Mouse (Mus musculus) intestine, embryonic 14.5 days (tissue): ENCODE measurements at regions not wholly inside any gene's neighbourhood (a gene's known extent, or its start where the extent isn't known, plus 50 kb on each side); places are given as distances from the start of the nearest gene placed in this dataset.

Source experiments
- ATAC-seq: fragments of 200-750 bp; cut with Nextera tagmentation; replicated peaks from 2 replicates; pipeline ENCODE4 v1.8.0; 2017; ENCODE audit warnings: low read depth, moderate number of reproducible peaks, moderate TSS enrichment, moderate library complexity; ENCODE audit not compliant: low FRiP score, low TSS enrichment
- DNase-seq: peaks from one replicate; pipeline ENCODE4 v3.0.0-alpha.2; 2018; ENCODE audit warnings: low spot score
- H3K27ac ChIP-seq: fragments of 300-500 bp; sonication (generic); 2 replicates; pipeline ENCODE4 v1.5.1; 2014; ENCODE audit warnings: low read depth, mild to moderate bottlenecking, control low read depth
- H3K27me3 ChIP-seq: fragments of 300-500 bp; sonication (generic); replicated peaks from 2 replicates; pipeline ENCODE4 v1.6.1; 2014; ENCODE audit warnings: low read length, control low read depth; ENCODE audit not compliant: control insufficient read depth, insufficient read depth
- H3K36me3 ChIP-seq: fragments of 300-500 bp; sonication (generic); 2 replicates; pipeline ENCODE4 v1.6.1; 2014; ENCODE audit warnings: low read length, control low read depth; ENCODE audit not compliant: control insufficient read depth, insufficient read depth
- H3K4me1 ChIP-seq: fragments of 300-500 bp; sonication (generic); replicated peaks from 2 replicates; pipeline ENCODE4 v1.6.1; 2014; ENCODE audit warnings: low read length, control low read depth, mixed read lengths; ENCODE audit not compliant: control insufficient read depth, insufficient read depth
- H3K4me2 ChIP-seq: fragments of 300-500 bp; sonication (generic); 2 replicates; pipeline ENCODE4 v1.6.1; 2014; ENCODE audit warnings: low read length
- H3K4me3 ChIP-seq: fragments of 300-500 bp; sonication (generic); 2 replicates; pipeline ENCODE4 v1.5.1; 2014; ENCODE audit warnings: low read depth, low read length, control low read depth, mixed read lengths
- H3K9ac ChIP-seq: fragments of 300-500 bp; sonication (generic); 2 replicates; pipeline ENCODE4 v1.6.1; 2014; ENCODE audit warnings: mild to moderate bottlenecking, low read length
- H3K9me3 ChIP-seq: fragments of 300-500 bp; sonication (generic); 2 replicates; pipeline ENCODE4 v1.6.1; 2016; ENCODE audit warnings: low read length, control low read depth; ENCODE audit not compliant: control insufficient read depth
- WGBS: fragments of 180-500 bp; shearing (Covaris S2); extraction: QIAGEN DNeasy Blood & Tissue Kit; methylation state at CpG from one replicate; pipeline ENCODE4 v1.1.7; 2014; 5-methylcytosine and 5-hydroxymethylcytosine counted together

DNA sequence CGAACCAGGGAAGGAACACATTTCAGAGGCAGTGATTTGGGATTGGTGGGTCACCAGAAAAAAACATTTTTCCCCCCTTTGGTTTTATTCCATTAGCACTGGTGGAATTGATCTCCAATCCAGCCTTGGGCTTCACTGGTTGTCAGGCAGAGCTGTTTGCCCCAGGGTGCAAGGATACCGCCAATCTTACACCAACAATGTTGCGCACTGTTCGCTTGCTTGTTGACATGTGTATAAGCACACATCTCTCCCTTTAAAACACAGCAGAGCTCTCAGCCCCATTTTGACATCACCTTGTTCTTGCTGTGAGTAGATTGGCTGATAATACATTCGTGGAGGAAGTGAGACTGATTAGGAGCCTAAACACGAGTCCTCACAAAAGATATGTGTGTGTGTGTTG, 333.1 kb upstream of the Atp5g3 start:
- no peak overlapping the region for H3K9ac ChIP-seq
- H3K27me3 ChIP-seq: no peaks in the 10 kb centered on the region
- peaks cover 3% of the 10 kb centered on the region; the same call in 1 of the 2 replicates for H3K4me1 ChIP-seq
- no peak overlapping the region for H3K4me3 ChIP-seq
- no peak for ATAC-seq
- H3K27ac ChIP-seq: no peak overlapping the region
- 77% methylated on average over 6 of the region's 6 CpGs for WGBS
- no peaks in the 10 kb centered on the region for H3K9me3 ChIP-seq
- no peak overlapping the region for H3K4me2 ChIP-seq
- no peaks in the 10 kb centered on the region for H3K36me3 ChIP-seq
- no peak for DNase-seq

GRCm38 (mm10) chr2:74243801-74244200, 332.7 kb upstream of the Atp5g3 start:
- no peak overlapping the region for H3K4me2 ChIP-seq
- no peak for DNase-seq

DNA sequence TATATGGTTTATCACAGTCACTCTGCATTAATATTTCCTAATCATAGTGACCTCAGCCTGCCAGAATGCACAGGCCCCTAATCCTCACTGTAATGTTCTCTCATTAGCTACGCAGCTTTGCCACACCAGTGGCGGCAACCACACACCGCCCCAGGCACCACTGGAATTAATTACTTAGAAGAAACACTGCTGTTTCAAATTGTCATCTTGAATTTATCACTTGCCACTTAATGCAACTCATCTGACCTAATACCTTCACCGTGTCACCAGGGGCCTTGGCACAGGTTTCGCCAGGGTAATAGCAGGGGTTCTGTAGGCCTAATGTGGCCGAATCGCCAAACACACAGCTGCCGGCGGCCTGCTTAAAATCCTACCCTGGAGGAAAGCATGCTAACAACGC, 328.5 kb upstream of the Atp5g3 start:
- H3K4me1 ChIP-seq: peaks cover 3% of the 10 kb centered on the region; the same call in 1 of the 2 replicates
- 85% methylated on average over 10 of the region's 10 CpGs for WGBS
- no peak overlapping the region for H3K9ac ChIP-seq
- no peak for ATAC-seq
- no peak overlapping the region for H3K4me2 ChIP-seq
- H3K27ac ChIP-seq: no peak overlapping the region
- no peaks in the 10 kb centered on the region for H3K36me3 ChIP-seq
- H3K27me3 ChIP-seq: no peaks in the 10 kb centered on the region
- no peak for DNase-seq
- H3K4me3 ChIP-seq: no peak overlapping the region
- no peaks in the 10 kb centered on the region for H3K9me3 ChIP-seq

More at GRCm38 (mm10) chr2:74243801-74244200, 332.7 kb upstream of the Atp5g3 start:
- Histone ChIP-seq H3K9me3 (no peaks in the 10 kb centered on the region), H3K4me1 (peaks cover 3% of the 10 kb centered on the region; the same call in 1 of the 2 replicates), H3K27ac (no peak overlapping the region), H3K4me3 (no peak overlapping the region), H3K36me3 (no peaks in the 10 kb centered on the region), H3K9ac (no peak overlapping the region), H3K27me3 (no peaks in the 10 kb centered on the region)
- ATAC-seq: no peak
- WGBS: 50% methylated on average over 9 of the region's 9 CpGs

DNA sequence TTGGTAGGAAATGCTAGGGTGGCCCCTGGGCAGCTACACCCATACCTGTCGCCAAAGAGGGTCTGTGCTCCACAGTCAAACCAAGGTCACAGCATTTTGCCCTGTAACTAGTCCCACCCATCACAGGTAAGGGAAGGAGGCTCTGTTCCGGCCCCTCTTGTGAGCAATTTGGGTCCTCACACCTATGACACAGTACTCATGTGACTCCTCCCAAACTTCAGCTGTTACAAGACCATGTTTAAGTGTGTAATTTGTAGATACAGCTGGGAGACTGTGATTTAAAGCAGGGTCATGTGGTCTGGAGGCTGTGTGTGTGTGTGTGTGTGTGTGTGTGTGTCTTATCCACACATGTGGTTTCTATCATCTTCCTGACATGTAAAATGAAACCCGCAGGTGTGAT, 306.3 kb upstream of the Atp5g3 start:
- DNase-seq: no peak
- no peaks in the 10 kb centered on the region for H3K36me3 ChIP-seq
- H3K27ac ChIP-seq: no peak overlapping the region
- no peaks in the 10 kb centered on the region for H3K4me1 ChIP-seq
- WGBS: 85% methylated on average over 3 of the region's 3 CpGs
- H3K4me2 ChIP-seq: no peak overlapping the region
- no peaks in the 10 kb centered on the region for H3K9me3 ChIP-seq
- no peak for ATAC-seq
- no peaks in the 10 kb centered on the region for H3K27me3 ChIP-seq
- no peak overlapping the region for H3K4me3 ChIP-seq
- no peak overlapping the region for H3K9ac ChIP-seq

GRCm38 (mm10) chr2:74210210-74210609, 299.1 kb upstream of the Atp5g3 start:
- no peak for ATAC-seq
- 72% methylated on average over 9 of the region's 9 CpGs for WGBS
- Histone ChIP-seq H3K9me3 (no peaks in the 10 kb centered on the region; the same call in 1 of the 2 replicates), H3K27me3 (no peaks in the 10 kb centered on the region), H3K36me3 (no peaks in the 10 kb centered on the region), H3K27ac (no peak overlapping the region), H3K4me1 (no peaks in the 10 kb centered on the region), H3K9ac (no peak overlapping the region), H3K4me2 (no peak overlapping the region), H3K4me3 (no peak overlapping the region)
- no peak for DNase-seq

GRCm38 (mm10) chr2:74209421-74209917, 298.3 kb upstream of the Atp5g3 start:
- WGBS: 46% methylated on average over 3 of the region's 3 CpGs

DNA sequence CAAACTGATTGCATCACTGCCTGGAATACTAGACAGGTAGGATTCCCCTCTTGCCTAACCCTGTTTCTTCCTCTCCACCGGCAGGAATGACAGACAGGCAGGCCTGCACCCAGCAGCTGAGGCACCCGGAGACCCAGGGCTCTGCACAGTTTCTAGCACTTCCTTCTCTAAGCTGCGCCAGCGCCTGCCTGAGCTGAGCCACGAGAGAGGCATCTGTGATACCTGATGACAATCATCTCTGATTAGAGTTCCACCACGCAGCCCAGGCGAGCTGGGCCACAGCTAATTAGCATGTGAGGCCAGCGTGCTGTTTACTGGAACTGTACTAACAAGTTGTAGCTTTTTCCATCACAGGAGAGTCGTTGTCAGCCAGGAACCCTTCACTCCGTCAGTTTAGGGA, 296.3 kb upstream of the Atp5g3 start:
- 65% methylated on average over 10 of the region's 10 CpGs for WGBS
- no peak for ATAC-seq
- H3K9me3 ChIP-seq: no peaks in the 10 kb centered on the region; the same call in 1 of the 2 replicates

More at GRCm38 (mm10) chr2:74209421-74209917, 298.3 kb upstream of the Atp5g3 start:
- ATAC-seq (no peak), DNase-seq (no peak)
- Histone ChIP-seq H3K9ac (no peak overlapping the region), H3K4me2 (no peak overlapping the region), H3K4me3 (no peak overlapping the region), H3K9me3 (no peaks in the 10 kb centered on the region; the same call in 1 of the 2 replicates), H3K27me3 (no peaks in the 10 kb centered on the region), H3K4me1 (no peaks in the 10 kb centered on the region), H3K36me3 (no peaks in the 10 kb centered on the region), H3K27ac (no peak overlapping the region)

GRCm38 (mm10) chr2:74202776-74203175, 291.6 kb upstream of the Atp5g3 start:
- WGBS: 57% methylated on average over 3 of the region's 3 CpGs
- H3K36me3 ChIP-seq: no peaks in the 10 kb centered on the region
- ATAC-seq: no peak
- no peaks in the 10 kb centered on the region for H3K27me3 ChIP-seq
- H3K27ac ChIP-seq: no peak overlapping the region
- H3K9ac ChIP-seq: no peak overlapping the region
- H3K9me3 ChIP-seq: no peaks in the 10 kb centered on the region; the same call in 1 of the 2 replicates
- H3K4me3 ChIP-seq: no peak overlapping the region
- H3K4me1 ChIP-seq: peaks cover 4% of the 10 kb centered on the region
- no peak overlapping the region for H3K4me2 ChIP-seq
- DNase-seq: no peak

More for the DNA sequence above, 296.3 kb upstream of the Atp5g3 start:
- H3K27ac ChIP-seq: no peak overlapping the region
- no peak for DNase-seq
- H3K36me3 ChIP-seq: no peaks in the 10 kb centered on the region
- no peak overlapping the region for H3K4me2 ChIP-seq
- no peak overlapping the region for H3K9ac ChIP-seq
- no peaks in the 10 kb centered on the region for H3K27me3 ChIP-seq
- no peak overlapping the region for H3K4me3 ChIP-seq
- H3K4me1 ChIP-seq: no peaks in the 10 kb centered on the region

DNA sequence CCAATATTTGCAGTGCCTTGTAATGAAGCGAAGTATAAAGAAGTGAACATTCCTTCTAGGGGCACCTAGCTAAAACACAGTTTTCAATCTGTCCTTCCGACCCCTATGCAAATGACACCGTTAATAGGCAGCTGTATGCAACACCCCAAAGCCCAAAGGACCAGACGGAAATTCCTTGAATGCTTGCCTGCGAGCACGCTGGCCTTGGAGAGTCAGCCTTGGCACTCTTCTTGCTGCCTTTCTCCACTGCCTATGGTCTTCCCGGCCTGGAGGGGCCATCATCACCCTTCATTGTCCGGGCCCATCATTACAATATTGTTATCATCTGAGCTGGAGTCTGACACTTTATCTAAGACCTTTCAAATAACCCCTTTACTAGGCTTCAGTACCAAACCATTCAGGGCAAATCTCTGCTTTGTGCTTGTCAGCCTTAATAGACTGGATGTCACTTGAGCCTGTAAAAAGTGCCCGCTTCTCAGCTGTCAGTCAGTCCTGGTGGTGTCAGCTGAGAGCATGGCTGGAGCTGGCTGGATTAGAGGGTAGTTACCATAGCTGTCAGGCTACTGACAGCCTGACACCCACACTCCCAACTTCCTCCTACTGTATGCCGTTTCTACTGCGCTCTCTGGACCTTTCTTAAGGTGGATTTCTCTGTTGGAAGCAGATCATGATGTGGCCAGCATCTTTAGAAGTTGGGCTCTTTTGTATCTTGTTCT, 290.6 kb upstream of the Atp5g3 start:
- WGBS: 48% methylated on average over 11 of the region's 11 CpGs
- DNase-seq: no peak
- H3K27me3 ChIP-seq: no peaks in the 10 kb centered on the region

More for the DNA sequence above, 290.6 kb upstream of the Atp5g3 start:
- Histone ChIP-seq H3K9me3 (no peaks in the 10 kb centered on the region; the same call in 1 of the 2 replicates), H3K36me3 (no peaks in the 10 kb centered on the region), H3K4me3 (no peak overlapping the region), H3K4me2 (no peak overlapping the region), H3K9ac (no peak overlapping the region), H3K27ac (no peak overlapping the region), H3K4me1 (peaks cover 4% of the 10 kb centered on the region)
- no peak for ATAC-seq
